Mouse (Mus musculus) small intestine, adult 2 months (tissue): ENCODE results near the gene Spag8.

Source experiments
- CTCF ChIP-seq: fragments of 200-500 bp; IDR thresholded peaks from 2 replicates; pipeline ENCODE4 v1.5.1; 2012; ENCODE audit warnings: low read depth, mild to moderate bottlenecking, control low read depth, inconsistent platforms, low read length, moderate library complexity, mixed read lengths; ENCODE audit not compliant: insufficient replicate concordance, insufficient read length; ENCODE audit errors: extremely low read depth
- POLR2A ChIP-seq: fragments of 200-500 bp; IDR thresholded peaks from 2 replicates; pipeline ENCODE4 v1.6.1; 2012; ENCODE audit warnings: low read depth, mild to moderate bottlenecking, control low read depth, inconsistent platforms, low read length, moderate library complexity

- TF ChIP-seq CTCF (no peak), POLR2A (no peak)
Measured at GRCm38 (mm10) chr4:43640076-43640475, 13.3 kb downstream of the Spag8 start.
